Mouse (Mus musculus) kidney, adult 8-10 months (tissue): Measurements from ENCODE around the gene Nudt9.
"Not testable (repeated sequence)": the region's sequence is repeated elsewhere in the genome, so short reads cannot be mapped to it uniquely, and the experiment has no call there.

Source experiments
- DNase-seq, 2 experiments: peaks; one replicate each; pipeline ENCODE4 v3.0.0; 2022

Gene Nudt9

GRCm38 (mm10) chr5:104046256-104047199 lies at the start of gene Nudt9:
Nudt9 (plus strand) TSS chr5:104046306.
- peak; percentile 98 for DNase-seq

DNA sequence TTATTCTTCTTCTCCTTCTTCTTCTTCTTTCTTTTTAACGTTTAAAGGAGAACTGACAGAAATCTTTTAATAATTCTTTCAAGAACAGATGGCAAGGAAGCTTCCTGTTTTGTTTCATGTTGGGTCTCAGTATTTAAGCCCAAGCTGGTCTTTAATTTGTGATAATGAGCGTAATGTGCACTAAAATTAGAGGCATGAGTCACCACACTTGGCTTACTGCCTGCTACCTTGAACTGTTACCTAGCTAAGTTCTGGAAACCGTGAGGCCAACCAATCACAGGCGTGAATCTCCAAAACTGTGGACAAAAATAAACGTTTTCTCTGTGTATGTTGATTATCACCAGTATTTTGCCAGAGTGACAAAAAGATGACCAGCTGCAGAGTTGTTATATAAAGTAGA lies 47.4 kb upstream of the Nudt9 start:
- no peak for DNase-seq

DNA sequence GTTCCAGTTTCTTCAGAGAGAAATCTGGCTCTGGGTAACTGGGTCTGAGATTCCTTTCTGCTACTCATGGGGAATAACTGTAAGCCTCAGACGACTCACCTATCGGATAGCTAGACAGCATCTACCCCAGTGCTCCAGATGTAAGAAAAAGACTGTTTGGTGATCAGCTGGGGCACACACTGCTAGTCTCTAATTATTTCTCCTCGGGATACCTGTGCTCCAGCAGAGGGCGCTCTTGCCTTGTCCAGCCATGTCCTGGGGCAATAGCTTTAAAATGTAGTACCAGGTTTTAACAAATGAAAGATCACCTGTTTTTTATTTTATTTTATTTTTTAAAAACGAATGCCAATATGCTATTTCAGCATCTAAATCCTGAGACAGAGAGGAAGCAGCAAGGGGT lies 46.4 kb upstream of the Nudt9 start:
- DNase-seq: peak; percentile 50 to 85

GRCm38 (mm10) chr5:104002549-104003255 lies 43.4 kb upstream of the Nudt9 start:
- DNase-seq: no peak

GRCm38 (mm10) chr5:104003256-104003931 lies 42.7 kb upstream of the Nudt9 start:
- DNase-seq: no peak

- DNase-seq: no peak
Measured at GRCm38 (mm10) chr5:104003955-104004354, 42.2 kb upstream of the Nudt9 start.

DNA sequence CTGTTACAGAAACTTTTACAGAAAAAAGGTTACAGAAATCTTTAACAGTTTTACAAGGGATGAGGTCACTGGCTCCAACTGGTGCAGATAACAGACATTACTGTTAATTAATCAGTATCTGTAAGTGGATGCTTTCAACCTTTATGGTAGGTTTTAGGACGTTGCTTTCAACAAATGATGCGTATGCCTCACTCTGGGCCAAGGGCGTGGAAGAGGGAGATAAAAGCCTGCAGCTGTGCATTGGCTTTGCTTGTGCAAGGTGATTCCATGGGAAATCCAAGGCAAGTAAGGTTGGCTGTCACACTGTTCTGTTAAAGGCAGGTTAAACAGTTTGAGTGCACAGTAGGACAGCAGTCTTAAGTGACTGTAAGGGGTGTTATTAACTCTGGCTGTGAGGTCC lies 39.3 kb upstream of the Nudt9 start:
- DNase-seq: no peak

- DNase-seq: no peak
Measured at GRCm38 (mm10) chr5:104007801-104008200, 38.3 kb upstream of the Nudt9 start.

DNA sequence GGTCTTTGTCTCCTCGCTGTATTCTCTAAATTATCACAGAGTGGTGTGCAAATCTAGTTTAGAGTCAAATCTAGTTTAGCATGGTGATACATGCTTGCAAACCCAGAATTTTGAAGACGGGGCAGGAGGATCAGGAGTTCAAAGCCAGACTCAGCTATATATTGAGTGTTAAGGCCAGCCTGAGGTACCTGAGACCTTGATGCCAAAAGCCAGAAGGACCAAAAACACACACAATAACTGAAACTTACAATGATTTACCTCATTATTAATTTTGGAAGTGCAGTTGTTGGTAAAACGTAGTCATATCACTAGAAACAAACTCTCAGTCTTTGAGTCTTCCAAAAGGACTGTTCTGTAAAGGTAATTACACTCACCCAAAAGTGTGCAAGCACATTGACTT lies 36.7 kb upstream of the Nudt9 start:
- DNase-seq: no peak

DNA sequence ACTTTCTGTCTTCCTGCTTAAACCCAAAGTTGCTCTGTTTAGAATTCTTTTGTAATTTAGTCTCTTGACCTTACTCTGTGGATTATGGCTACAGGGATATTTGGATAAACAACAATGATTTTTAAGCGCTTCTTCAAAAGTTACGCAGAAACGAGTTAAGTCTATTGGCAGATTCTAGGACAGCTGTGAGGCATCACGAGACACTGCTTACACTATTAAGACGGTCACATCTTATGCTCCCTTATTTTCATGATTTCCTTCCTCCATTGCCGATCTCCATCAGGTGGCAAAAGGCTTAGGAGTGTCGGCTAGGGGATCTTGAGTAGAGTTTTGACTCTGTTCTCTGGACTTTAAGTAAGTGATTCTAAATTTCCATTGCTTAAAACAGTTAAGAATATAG lies 35.8 kb upstream of the Nudt9 start:
- no peak for DNase-seq

GRCm38 (mm10) chr5:104011419-104011818 lies 34.7 kb upstream of the Nudt9 start:
- DNase-seq: no peak

- DNase-seq: peak; percentile 91 to 92
Measured at GRCm38 (mm10) chr5:104021597-104022378, 24.3 kb upstream of the Nudt9 start, which contains the start of gene Hsd17b11. Hsd17b11 (minus strand) TSS chr5:104021919.

GRCm38 (mm10) chr5:104022558-104022957 lies 23.5 kb upstream of the Nudt9 start:
- DNase-seq: no peak

DNA sequence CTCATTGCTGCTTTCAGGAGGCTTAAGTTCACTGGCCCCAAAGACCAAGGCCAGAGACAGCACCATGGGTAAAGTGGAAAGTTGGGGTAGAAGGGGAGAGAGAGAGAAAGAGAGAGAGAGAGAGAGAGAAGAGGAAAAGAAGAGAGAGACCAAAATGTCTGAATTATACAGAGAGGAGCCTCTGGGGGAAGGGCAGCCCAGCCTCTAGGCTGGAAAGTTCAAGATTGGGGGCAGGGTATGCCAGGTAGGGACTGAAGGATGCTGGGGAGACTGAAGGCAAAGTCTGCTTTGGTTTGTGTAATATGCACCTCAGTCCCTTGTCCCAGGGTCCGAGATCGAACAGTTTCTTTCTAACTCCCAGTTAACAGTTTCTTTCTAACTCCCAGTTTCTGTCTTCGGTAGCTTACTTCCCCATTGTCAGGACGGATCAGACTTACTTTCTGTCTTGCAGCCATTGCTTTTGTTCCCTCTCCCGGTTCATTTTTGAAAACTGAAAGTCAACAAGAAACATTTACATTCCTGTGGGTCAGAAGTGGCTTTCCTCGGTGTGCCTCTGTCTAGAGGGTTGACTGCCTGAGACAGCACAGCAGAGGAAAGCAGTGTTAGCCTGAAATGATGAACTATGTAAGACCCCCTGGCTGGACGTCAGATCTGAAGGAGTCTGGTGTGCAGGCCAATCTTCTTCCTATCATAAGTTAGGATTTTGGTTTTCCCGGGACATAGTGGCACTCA lies 22.7 kb upstream of the Nudt9 start:
- no peak for DNase-seq

GRCm38 (mm10) chr5:104024193-104024592 lies 21.9 kb upstream of the Nudt9 start:
- DNase-seq: not testable (repeated sequence)

DNA sequence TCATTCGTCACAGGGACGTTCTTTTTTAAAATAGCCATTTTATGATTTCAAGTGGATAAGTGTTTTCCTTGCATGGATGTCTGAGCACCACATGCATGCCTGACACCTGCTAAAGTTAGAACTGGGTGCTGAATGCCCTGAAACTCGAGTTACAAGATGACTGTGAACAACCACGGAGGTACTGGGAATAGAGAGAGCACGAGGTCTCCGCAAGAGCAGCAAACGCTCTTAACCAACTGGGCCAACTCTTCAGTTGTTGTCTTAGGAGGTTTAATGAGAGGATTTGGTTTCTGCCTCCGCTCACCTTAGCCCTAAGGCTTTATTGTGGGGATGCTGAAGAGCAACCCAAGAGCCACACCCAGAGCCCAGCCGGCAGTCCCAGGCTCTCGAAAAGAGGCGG lies 21.3 kb upstream of the Nudt9 start:
- DNase-seq: no peak

- no peak for DNase-seq
Measured at GRCm38 (mm10) chr5:104025245-104025854, 20.8 kb upstream of the Nudt9 start.

DNA sequence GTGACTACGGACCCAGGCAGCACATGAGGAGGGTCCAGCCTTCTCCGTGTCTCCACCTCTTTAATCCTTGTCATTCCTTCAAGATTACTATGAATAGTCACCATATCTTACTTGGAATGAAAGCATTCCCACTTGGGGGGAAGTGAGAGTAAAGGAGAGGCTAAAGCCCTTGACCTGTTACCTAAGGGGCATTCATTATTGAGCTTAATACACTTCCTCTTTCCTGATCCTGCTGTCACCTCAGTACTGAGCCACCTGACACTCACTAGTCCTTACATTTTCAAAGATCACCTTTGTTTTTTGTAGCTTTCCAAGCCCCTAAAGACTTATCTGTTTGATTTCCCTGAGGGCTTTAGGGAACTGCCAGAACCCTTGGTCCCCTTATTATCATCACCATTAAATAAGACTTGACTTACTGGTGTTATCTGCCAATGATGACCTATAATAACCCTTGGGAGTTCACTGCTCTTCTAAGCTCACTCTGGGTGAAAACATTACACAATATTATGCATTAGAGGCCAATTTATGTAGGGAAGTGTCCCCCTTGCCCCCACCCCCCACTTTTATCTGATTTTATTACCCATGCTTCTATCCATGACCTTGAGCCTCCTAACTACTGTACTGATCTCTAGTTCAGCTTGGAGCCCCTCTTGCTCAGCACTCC lies 13.5 kb upstream of the Nudt9 start:
- no peak for DNase-seq

DNA sequence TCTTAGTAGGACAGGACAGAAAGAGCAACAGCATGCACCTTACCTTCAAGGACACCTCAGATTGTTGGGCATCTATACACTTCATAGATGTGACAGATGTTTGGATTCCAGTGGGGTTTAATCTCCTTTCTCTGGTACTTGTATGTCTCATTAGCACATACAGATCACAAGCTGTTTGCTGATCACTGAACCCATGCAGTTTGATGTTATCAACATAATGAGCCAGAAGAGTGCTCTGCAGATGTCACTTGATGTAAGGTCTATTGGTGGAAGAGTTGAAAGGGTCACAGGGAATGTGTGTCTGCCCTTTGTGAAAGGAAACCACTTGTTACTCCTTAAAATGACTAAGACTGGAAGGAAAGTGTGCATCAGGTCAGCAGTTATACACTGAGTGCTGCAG lies 11.0 kb upstream of the Nudt9 start:
- DNase-seq: no peak

DNA sequence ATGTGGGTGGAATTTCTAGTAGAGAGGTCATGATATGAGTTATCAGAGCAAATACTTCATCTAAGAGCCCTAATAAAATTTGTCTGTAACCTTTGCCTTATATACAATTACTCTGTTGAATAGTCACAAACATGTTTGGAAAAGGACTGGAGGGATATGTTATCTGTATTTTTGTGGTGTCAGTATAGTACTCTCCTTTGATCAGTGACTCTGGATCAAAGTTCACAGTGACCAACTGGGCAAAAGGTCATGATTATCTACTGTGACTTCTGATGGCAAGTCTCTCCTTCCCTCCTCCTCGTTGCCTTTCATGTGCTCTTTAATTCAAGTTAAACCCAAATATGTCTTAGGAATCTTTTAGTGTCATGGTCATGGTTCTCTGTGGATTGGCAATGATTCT lies 10.3 kb upstream of the Nudt9 start:
- DNase-seq: no peak

DNA sequence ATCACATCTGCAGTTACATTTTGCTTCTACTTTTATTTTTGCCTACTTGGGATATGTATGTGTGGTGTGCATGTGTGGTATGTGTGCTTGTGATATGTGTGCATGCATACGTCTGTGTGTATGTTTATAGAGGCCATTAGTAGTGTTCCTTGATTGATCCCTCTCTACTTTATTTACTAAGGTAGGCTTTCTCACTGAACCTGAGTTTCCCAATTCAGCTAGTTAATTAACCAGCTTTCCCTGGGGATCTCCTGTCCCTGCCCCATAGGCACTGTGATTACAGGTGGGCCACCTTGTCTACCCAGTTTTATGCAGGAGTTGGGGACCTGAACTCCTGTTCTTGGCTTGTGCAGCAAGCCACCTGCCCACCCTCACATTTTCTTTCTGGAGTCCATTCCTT lies 9.4 kb upstream of the Nudt9 start:
- DNase-seq: no peak
